Mouse (Mus musculus): ENCODE measurements around the gene Oaf.

Oaf gene

GRCm38 (mm10) chr9:43239712-43240593 is at the start of gene Oaf:
TSS of gene Oaf (minus strand) at chr9:43239911.
- DNase-seq = peak; percentile 84

- DNase-seq = peak; percentile 51
Measured at GRCm38 (mm10) chr9:43286870-43287269, 47.2 kb upstream of the Oaf start.

- no peak for DNase-seq
Measured at GRCm38 (mm10) chr9:43285281-43285680, 45.6 kb upstream of the Oaf start.

- DNase-seq = peak; percentile 79
Measured at GRCm38 (mm10) chr9:43284284-43284683, 44.6 kb upstream of the Oaf start.

- DNase-seq = no peak
Measured at GRCm38 (mm10) chr9:43273735-43274134, 34.0 kb upstream of the Oaf start.

GRCm38 (mm10) chr9:43271761-43272518 is 32.2 kb upstream of the Oaf start:
- DNase-seq = no peak

- DNase-seq = no peak
Measured at GRCm38 (mm10) chr9:43270723-43271252, 31.1 kb upstream of the Oaf start.

- DNase-seq = no peak
Measured at GRCm38 (mm10) chr9:43269166-43269565, 29.5 kb upstream of the Oaf start.

- DNase-seq = peak; percentile 17
Measured at GRCm38 (mm10) chr9:43267357-43267756, 27.6 kb upstream of the Oaf start.

- DNase-seq = no peak
Measured at GRCm38 (mm10) chr9:43265194-43265593, 25.5 kb upstream of the Oaf start.

GRCm38 (mm10) chr9:43263946-43264451 is 24.3 kb upstream of the Oaf start:
- no peak for DNase-seq

GRCm38 (mm10) chr9:43262811-43263550 is 23.3 kb upstream of the Oaf start:
- no peak for DNase-seq

GRCm38 (mm10) chr9:43262390-43262789 is 22.7 kb upstream of the Oaf start:
- no peak for DNase-seq

- DNase-seq = no peak
Measured at GRCm38 (mm10) chr9:43261941-43262340, 22.2 kb upstream of the Oaf start.

- no peak for DNase-seq
Measured at GRCm38 (mm10) chr9:43261124-43261907, 21.6 kb upstream of the Oaf start.

GRCm38 (mm10) chr9:43260661-43261060 is 20.9 kb upstream of the Oaf start:
- DNase-seq = peak; percentile 11

GRCm38 (mm10) chr9:43253271-43253681 is 13.6 kb upstream of the Oaf start:
- no peak for DNase-seq

- DNase-seq = no peak
Measured at GRCm38 (mm10) chr9:43252790-43253189, 13.1 kb upstream of the Oaf start.

- no peak for DNase-seq
Measured at GRCm38 (mm10) chr9:43251786-43252185, 12.1 kb upstream of the Oaf start.

- no peak for DNase-seq
Measured at GRCm38 (mm10) chr9:43246738-43247180, 7.0 kb upstream of the Oaf start.

GRCm38 (mm10) chr9:43245801-43246570 is 6.3 kb upstream of the Oaf start:
- no peak for DNase-seq

Measured in lung, postnatal 36 days (tissue).